Mouse (Mus musculus): ENCODE results near the gene Hspa2.

- TF ChIP-seq USF1 (IDR thresholded peaks at IDR 0.05; ENCODE audit: low read depth) (no peak), FOSL1 (IDR thresholded peaks at IDR 0.05; ENCODE audit: insufficient read depth, low read length, poor library complexity, severe bottlenecking) (no peak), CTCF (IDR thresholded peaks at IDR 0.05; ENCODE audit: control insufficient read depth, insufficient read depth, insufficient read length) (no peak), MYOG (IDR thresholded peaks at IDR 0.05; ENCODE audit: control insufficient read depth, extremely low read depth, insufficient read length) (no peak), MAX (IDR thresholded peaks at IDR 0.05) (no peak)
Measured at GRCm38 (mm10) chr12:76375506-76375905, 28.5 kb upstream of the Hspa2 start.

Measured in C2C12 (cell line).